Mouse (Mus musculus): Measurements from ENCODE around the gene Cldn4. TPM values are rescaled to one million over a fixed set of nuclear protein-coding genes. Genes with fewer than 3 reads are reported as not detected.

The Cldn4 gene
- polyA plus RNA-seq, 1 experiment from 2014 or later = 0.85 TPM

GRCm38 (mm10) chr5:134932179-134932902 is 14.4 kb downstream of the Cldn4 start, which contains the start of gene Mettl27:
Gene Mettl27 (plus strand): TSS chr5:134932368.
- Histone ChIP-seq H3K27ac (replicated peaks in 1 of 2; ENCODE audit: control insufficient read depth in 1 of 2, insufficient read depth in 1 of 2, low read depth in 2 of 2, low read length in 2 of 2) (peak within 1 kb of the TSS; percentile 2 to 45; a peak in 3 of 4 replicates), H3K27me3 (ENCODE audit: control insufficient read depth, insufficient read depth, low read length) (no peaks in the 10 kb centered on the region), H3K4me1 (ENCODE audit: control insufficient read depth in 2 of 2, insufficient read depth in 2 of 2, low read length in 2 of 2) (peaks cover 2 to 3% of the 10 kb centered on the region in 2 experiments; a peak in 1 of 4 replicates), H3K4me2 (ENCODE audit: low read length) (peak within 1 kb of the TSS; percentile 98), H3K4me3 (ENCODE audit: control insufficient read depth in 1 of 2, insufficient read depth in 1 of 2, low read depth in 1 of 2, low read length in 2 of 2) (peak within 1 kb of the TSS; percentile 65 to 66), H3K9ac (ENCODE audit: low read length) (peak within 1 kb of the TSS; percentile 73), H3K36me3 (ENCODE audit: control insufficient read depth, insufficient read depth, low read length) (0 out of 2 replicates have a peak, but pooled peaks cover 3% of the 10 kb centered on the region), H3K9me3 (ENCODE audit: control insufficient read depth, low read length) (no peaks in the 10 kb centered on the region)
- ATAC-seq (ENCODE audit: insufficient number of reproducible peaks, insufficient read depth, low FRiP score, low read depth) = peak; percentile 83
- under 1% methylated on average over 41 of the region's 41 CpGs for WGBS

GRCm38 (mm10) chr5:134929988-134930387 is 16.7 kb downstream of the Cldn4 start:
- no peak overlapping the region for H3K27ac ChIP-seq (replicated peaks in 1 of 2; ENCODE audit: control insufficient read depth in 1 of 2, insufficient read depth in 1 of 2, low read depth in 2 of 2, low read length in 2 of 2)
- no peak overlapping the region for H3K9ac ChIP-seq (ENCODE audit: low read length)
- H3K4me3 ChIP-seq (ENCODE audit: control insufficient read depth in 1 of 2, insufficient read depth in 1 of 2, low read depth in 1 of 2, low read length in 2 of 2) = no peak overlapping the region
- no peaks in the 10 kb centered on the region for H3K27me3 ChIP-seq (ENCODE audit: control insufficient read depth, insufficient read depth, low read length)
- whole genome bisulfite sequencing = 81% methylated on average over 2 of the region's 2 CpGs
- no peak for ATAC-seq (ENCODE audit: insufficient number of reproducible peaks, insufficient read depth, low FRiP score, low read depth)
- H3K9me3 ChIP-seq (ENCODE audit: control insufficient read depth, low read length) = no peaks in the 10 kb centered on the region
- H3K36me3 ChIP-seq (ENCODE audit: control insufficient read depth, insufficient read depth, low read length) = no peaks in the 10 kb centered on the region
- peaks cover 2 to 3% of the 10 kb centered on the region in 2 experiments; a peak in 1 of 4 replicates for H3K4me1 ChIP-seq (ENCODE audit: control insufficient read depth in 2 of 2, insufficient read depth in 2 of 2, low read length in 2 of 2)
- H3K4me2 ChIP-seq (ENCODE audit: low read length) = no peak overlapping the region

GRCm38 (mm10) chr5:134926726-134927125 is 20.0 kb downstream of the Cldn4 start:
- Histone ChIP-seq H3K27ac (replicated peaks in 1 of 2; ENCODE audit: control insufficient read depth in 1 of 2, insufficient read depth in 1 of 2, low read depth in 2 of 2, low read length in 2 of 2) (no peak overlapping the region), H3K36me3 (ENCODE audit: control insufficient read depth, insufficient read depth, low read length) (no peaks in the 10 kb centered on the region), H3K27me3 (ENCODE audit: control insufficient read depth, insufficient read depth, low read length) (no peaks in the 10 kb centered on the region), H3K4me1 (ENCODE audit: control insufficient read depth in 2 of 2, insufficient read depth in 2 of 2, low read length in 2 of 2) (no peaks in the 10 kb centered on the region), H3K9me3 (ENCODE audit: control insufficient read depth, low read length) (no peaks in the 10 kb centered on the region), H3K4me2 (ENCODE audit: low read length) (no peak overlapping the region), H3K9ac (ENCODE audit: low read length) (no peak overlapping the region), H3K4me3 (ENCODE audit: control insufficient read depth in 1 of 2, insufficient read depth in 1 of 2, low read depth in 1 of 2, low read length in 2 of 2) (no peak overlapping the region)
- no peak for ATAC-seq (ENCODE audit: insufficient number of reproducible peaks, insufficient read depth, low FRiP score, low read depth)
- WGBS = 76% methylated on average over 4 of the region's 4 CpGs

- no peak overlapping the region for H3K9ac ChIP-seq (ENCODE audit: low read length)
- H3K9me3 ChIP-seq (ENCODE audit: control insufficient read depth, low read length) = no peaks in the 10 kb centered on the region
- no peak overlapping the region for H3K4me2 ChIP-seq (ENCODE audit: low read length)
- WGBS = 65% methylated on average over 6 of the region's 6 CpGs
- ATAC-seq (ENCODE audit: insufficient number of reproducible peaks, insufficient read depth, low FRiP score, low read depth) = no peak
- no peaks in the 10 kb centered on the region for H3K36me3 ChIP-seq (ENCODE audit: control insufficient read depth, insufficient read depth, low read length)
- no peaks in the 10 kb centered on the region for H3K27me3 ChIP-seq (ENCODE audit: control insufficient read depth, insufficient read depth, low read length)
- no peak overlapping the region for H3K27ac ChIP-seq (replicated peaks in 1 of 2; ENCODE audit: control insufficient read depth in 1 of 2, insufficient read depth in 1 of 2, low read depth in 2 of 2, low read length in 2 of 2)
- no peak overlapping the region for H3K4me3 ChIP-seq (ENCODE audit: control insufficient read depth in 1 of 2, insufficient read depth in 1 of 2, low read depth in 1 of 2, low read length in 2 of 2)
- no peaks in the 10 kb centered on the region for H3K4me1 ChIP-seq (ENCODE audit: control insufficient read depth in 2 of 2, insufficient read depth in 2 of 2, low read length in 2 of 2)
Measured at GRCm38 (mm10) chr5:134923141-134923540, 23.6 kb downstream of the Cldn4 start.

GRCm38 (mm10) chr5:134921106-134921505 is 25.6 kb downstream of the Cldn4 start:
- ATAC-seq (ENCODE audit: insufficient number of reproducible peaks, insufficient read depth, low FRiP score, low read depth) = no peak
- Histone ChIP-seq H3K9ac (ENCODE audit: low read length) (no peak overlapping the region), H3K9me3 (ENCODE audit: control insufficient read depth, low read length) (no peaks in the 10 kb centered on the region), H3K4me3 (ENCODE audit: control insufficient read depth in 1 of 2, insufficient read depth in 1 of 2, low read depth in 1 of 2, low read length in 2 of 2) (no peak overlapping the region), H3K36me3 (ENCODE audit: control insufficient read depth, insufficient read depth, low read length) (no peaks in the 10 kb centered on the region), H3K4me1 (ENCODE audit: control insufficient read depth in 2 of 2, insufficient read depth in 2 of 2, low read length in 2 of 2) (no peaks in the 10 kb centered on the region), H3K27ac (replicated peaks in 1 of 2; ENCODE audit: control insufficient read depth in 1 of 2, insufficient read depth in 1 of 2, low read depth in 2 of 2, low read length in 2 of 2) (no peak overlapping the region), H3K27me3 (ENCODE audit: control insufficient read depth, insufficient read depth, low read length) (no peaks in the 10 kb centered on the region), H3K4me2 (ENCODE audit: low read length) (no peak overlapping the region)
- 78% methylated on average over 8 of the region's 8 CpGs for WGBS

- ATAC-seq (ENCODE audit: insufficient number of reproducible peaks, insufficient read depth, low FRiP score, low read depth) = no peak
- no peak overlapping the region for H3K4me2 ChIP-seq (ENCODE audit: low read length)
- no peaks in the 10 kb centered on the region for H3K36me3 ChIP-seq (ENCODE audit: control insufficient read depth, insufficient read depth, low read length)
- H3K9ac ChIP-seq (ENCODE audit: low read length) = no peak overlapping the region
- H3K27me3 ChIP-seq (ENCODE audit: control insufficient read depth, insufficient read depth, low read length) = no peaks in the 10 kb centered on the region
- H3K4me3 ChIP-seq (ENCODE audit: control insufficient read depth in 1 of 2, insufficient read depth in 1 of 2, low read depth in 1 of 2, low read length in 2 of 2) = no peak overlapping the region
- WGBS = 68% methylated on average over 6 of the region's 6 CpGs
- H3K9me3 ChIP-seq (ENCODE audit: control insufficient read depth, low read length) = no peaks in the 10 kb centered on the region
- H3K4me1 ChIP-seq (ENCODE audit: control insufficient read depth in 2 of 2, insufficient read depth in 2 of 2, low read length in 2 of 2) = no peaks in the 10 kb centered on the region
- H3K27ac ChIP-seq (replicated peaks in 1 of 2; ENCODE audit: control insufficient read depth in 1 of 2, insufficient read depth in 1 of 2, low read depth in 2 of 2, low read length in 2 of 2) = no peak overlapping the region
Measured at GRCm38 (mm10) chr5:134920106-134920687, 26.5 kb downstream of the Cldn4 start.

GRCm38 (mm10) chr5:134919097-134919496 is 27.6 kb downstream of the Cldn4 start:
- Histone ChIP-seq H3K4me3 (ENCODE audit: control insufficient read depth in 1 of 2, insufficient read depth in 1 of 2, low read depth in 1 of 2, low read length in 2 of 2) (no peak overlapping the region), H3K36me3 (ENCODE audit: control insufficient read depth, insufficient read depth, low read length) (no peaks in the 10 kb centered on the region), H3K9me3 (ENCODE audit: control insufficient read depth, low read length) (no peaks in the 10 kb centered on the region), H3K27ac (replicated peaks in 1 of 2; ENCODE audit: control insufficient read depth in 1 of 2, insufficient read depth in 1 of 2, low read depth in 2 of 2, low read length in 2 of 2) (no peak overlapping the region), H3K27me3 (ENCODE audit: control insufficient read depth, insufficient read depth, low read length) (no peaks in the 10 kb centered on the region), H3K4me1 (ENCODE audit: control insufficient read depth in 2 of 2, insufficient read depth in 2 of 2, low read length in 2 of 2) (no peaks in the 10 kb centered on the region), H3K4me2 (ENCODE audit: low read length) (no peak overlapping the region), H3K9ac (ENCODE audit: low read length) (no peak overlapping the region)
- ATAC-seq (ENCODE audit: insufficient number of reproducible peaks, insufficient read depth, low FRiP score, low read depth) = no peak
- 47% methylated on average over 3 of the region's 3 CpGs for WGBS

Measured in heart, embryonic 14.5 days (tissue).